Mouse (Mus musculus): ENCODE measurements at regions not wholly inside any gene's neighbourhood (a gene's known extent, or its start where the extent isn't known, plus 50 kb on each side); places are given as distances from the start of the nearest gene placed in this dataset.
"Not testable (repeated sequence)": the region's sequence is repeated elsewhere in the genome, so short reads cannot be mapped to it uniquely, and the experiment has no call there.

DNA sequence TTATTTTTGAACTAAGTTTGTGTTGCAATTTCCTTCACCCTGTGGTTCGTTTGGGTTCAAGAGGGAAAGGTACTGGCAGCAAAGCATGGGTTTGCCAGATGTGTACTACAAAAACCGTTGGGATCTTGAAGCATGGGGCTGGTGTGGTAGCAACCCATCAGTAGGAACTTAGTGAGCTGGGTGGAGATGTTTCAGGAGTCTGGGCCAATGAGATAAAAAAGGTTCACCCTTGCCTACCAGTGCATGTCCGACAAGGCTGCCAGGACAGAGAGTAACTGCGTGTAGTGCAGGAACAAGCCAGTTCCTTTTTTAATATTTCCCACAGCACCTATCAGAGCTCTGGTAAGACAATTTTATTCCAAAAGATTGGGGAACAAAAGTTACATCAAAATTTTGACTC lies 343.3 kb downstream of the Hdgfl1 start:
- no peak for DNase-seq

DNA sequence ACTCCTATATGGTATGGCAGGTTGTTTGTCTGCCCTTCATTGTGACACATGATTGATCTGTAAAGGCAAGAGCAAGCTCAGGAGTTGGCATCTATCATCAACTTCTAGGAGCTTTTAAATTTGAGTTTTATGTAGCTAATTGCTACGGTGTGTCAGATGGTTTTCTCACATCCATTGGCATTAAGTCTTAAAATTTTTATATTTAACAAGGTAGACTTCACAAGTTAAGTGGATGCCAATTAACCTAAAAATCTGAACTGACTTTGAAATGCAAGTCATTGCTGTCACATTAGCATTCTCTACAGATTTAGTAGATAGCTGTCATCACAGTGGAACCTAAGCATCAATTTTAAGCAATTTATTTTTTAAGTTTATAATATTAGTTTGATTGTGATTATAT lies 345.5 kb downstream of the Hdgfl1 start:
- DNase-seq: no peak

DNA sequence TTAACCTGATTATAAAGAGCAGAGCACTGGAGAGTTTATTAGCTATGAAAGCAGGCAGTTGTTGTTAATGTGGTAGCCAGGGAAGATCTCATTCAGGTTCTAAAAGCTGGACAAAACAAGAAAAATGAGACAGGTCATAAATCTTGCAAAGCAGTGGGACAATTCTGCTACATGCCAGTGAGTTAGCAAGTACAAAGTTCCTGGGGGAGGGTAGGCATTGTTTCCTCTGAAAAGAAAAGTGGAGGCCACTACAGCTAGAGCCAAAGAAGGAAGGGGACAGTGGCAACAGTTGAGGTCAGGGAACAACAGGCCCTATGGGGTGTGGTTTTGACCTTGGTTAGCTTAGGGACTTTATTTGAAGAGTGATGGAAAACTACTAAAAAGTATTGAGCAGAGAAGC lies 364.2 kb downstream of the Hdgfl1 start:
- DNase-seq: peak; percentile 58

DNA sequence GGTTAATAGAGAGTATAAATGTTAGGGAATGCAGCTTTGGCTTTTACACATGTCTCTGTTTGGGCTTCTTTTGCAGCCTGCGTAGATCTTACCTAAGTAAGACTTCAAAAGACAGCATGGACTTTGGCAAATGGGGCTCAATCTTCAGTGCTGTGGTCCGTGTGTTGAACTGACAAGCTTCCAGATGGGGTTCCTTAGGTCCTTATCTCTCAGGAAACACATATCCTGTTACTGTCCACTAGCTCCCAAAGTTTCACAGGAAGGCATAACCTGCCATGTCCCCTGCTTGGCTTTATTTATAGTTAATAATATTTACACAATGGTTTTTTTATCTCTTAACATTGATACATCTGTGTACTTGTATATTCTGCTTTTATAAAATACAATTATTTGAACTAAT lies 365.3 kb downstream of the Hdgfl1 start:
- DNase-seq: peak; percentile 44

DNA sequence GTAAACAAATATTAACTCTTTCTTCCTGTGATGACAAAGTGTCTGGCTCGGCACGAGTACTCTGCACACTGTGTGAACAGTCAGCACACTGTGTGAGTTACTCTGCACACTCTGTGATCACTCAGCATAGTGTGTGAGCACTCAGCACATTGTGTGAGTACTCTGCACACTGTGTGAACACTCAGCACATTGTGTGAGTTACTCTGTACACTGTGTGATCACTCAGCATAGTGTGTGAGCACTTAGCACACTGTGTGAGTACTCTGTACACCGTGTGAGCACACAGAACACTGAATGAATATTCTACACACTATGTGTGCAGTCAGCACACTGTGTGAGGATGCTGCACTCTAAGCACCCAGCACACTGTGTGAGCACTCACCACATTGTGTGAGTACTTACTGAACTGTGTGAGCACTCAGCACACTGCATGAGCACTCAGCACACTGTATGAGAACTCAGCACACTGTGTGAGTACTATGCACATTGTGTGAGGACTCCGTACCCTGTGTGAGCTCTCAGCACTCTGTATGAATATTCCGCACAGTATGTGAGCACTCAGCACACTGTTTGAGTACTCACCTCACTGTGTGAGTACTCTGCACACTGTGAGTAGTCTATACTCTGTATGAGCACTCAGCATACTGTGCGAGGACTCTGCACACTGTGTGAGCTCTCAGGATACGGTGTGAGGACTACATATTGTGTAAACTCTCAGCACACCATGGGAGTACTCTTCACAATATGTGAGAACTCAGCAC lies 381.9 kb downstream of the Hdgfl1 start:
- no peak for DNase-seq

DNA sequence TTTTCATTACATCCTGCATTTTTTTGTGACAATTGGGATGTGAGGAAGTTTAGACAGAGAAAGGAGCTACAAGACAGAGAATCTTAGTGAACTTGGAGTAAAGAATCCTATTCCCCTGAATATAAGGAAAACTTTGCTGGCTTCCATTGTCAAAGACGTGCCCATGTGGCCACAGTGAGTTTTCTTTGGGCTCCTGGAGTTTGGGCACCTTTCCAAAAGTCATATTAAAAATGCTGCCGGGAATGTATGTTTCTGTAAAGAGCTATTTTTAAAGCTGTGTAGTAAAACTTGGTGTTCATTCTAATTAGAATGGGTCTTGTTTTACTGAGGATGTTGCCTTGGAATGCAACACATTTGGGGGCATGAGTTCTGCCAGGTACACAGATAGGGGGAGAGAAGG lies 387.3 kb downstream of the Hdgfl1 start:
- DNase-seq: no peak

DNA sequence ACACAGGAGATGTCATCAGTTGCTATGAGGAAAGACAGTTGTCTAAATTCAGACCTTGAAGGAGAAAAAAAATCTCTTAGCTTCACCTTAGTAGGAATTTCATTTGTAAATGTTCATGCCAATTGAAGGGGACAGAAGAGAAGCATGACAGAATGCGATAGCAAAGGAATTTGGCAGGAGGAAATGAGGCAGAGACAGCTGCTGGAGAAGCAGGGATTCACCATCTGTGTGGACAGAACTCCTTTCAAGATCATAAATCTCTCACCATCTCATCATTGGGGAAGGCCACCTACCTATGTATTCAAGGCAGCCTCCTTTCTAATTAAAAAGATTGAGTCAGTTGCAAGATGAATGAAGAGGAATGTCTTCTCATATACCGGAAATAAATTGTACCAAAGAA lies 387.8 kb downstream of the Hdgfl1 start:
- no peak for DNase-seq

DNA sequence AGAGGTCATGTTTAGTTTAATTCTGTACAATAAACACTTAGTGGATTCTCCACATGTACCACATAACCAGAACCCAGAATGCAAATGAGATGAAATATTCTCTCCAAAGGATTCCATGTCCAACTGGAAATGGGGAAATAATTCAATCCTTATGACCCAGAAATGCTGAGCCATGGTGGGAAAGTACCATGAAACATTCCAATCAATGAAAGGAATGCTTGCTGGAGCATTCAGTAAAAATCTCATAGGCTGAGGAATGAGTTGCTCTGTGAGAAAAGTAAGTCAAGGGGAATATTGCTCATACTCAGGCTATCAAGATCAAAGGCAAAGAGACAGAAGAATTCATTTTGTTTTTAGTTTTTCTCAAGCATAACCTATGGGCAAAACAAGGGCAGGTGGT lies 394.4 kb downstream of the Hdgfl1 start:
- no peak for DNase-seq

DNA sequence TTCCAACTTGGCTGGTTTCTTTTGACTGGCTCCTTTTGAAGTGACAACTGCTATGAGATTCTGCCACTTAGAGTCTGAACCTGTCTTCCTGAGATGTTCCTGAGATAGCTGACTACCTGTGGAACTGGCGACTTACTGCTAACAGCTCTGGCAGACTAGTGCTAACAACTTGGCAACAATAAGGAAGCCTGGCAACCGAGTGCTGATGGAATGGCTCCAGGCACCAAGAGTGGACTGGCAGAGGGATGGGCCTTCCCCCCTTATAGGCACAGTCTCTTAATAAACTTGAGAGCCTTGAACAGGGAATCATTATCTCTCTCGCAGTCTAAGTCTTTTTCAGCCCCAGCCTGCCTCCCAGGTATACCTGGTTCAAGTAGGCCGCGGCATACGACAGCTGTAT lies 404.1 kb downstream of the Hdgfl1 start:
- DNase-seq: not testable (repeated sequence)

DNA sequence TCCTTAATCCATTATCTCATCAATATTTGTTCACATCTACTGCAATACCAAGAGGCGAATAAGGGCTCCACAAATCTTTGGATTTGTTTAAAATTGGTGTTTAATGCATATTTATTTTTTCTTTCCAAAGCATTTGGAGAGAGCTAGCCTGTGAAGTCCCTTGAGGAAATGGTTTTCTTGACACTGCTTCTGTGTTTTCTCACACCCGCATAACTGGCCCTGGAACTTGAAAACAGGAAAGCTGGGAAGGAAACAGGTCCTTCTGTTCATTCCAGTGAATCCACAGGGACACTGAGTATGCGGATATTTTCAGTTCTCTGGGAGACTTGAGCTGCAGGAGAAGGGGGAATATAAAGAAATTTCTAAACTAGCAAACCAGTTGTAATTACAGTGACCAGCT lies 413.6 kb downstream of the Hdgfl1 start:
- DNase-seq: peak; percentile 27

DNA sequence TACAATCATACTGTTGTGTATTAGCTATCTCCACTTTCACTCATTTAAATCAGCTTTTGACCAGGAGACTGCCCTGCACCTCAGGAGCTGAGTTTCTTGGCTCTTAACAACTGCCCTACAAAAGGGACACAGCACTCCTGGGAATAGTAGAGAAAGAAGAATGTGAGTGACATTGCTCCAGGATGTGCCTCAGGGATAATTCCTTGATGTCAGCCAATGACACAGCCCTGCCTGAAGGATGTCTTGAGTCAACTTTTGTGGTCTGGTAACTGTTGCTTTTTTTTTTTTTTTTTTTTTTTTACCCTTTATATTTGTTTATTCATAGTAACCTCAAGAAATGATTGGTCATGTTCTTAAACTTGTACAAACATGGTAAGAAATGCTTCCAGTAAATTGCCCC lies 415.5 kb downstream of the Hdgfl1 start:
- no peak for DNase-seq

DNA sequence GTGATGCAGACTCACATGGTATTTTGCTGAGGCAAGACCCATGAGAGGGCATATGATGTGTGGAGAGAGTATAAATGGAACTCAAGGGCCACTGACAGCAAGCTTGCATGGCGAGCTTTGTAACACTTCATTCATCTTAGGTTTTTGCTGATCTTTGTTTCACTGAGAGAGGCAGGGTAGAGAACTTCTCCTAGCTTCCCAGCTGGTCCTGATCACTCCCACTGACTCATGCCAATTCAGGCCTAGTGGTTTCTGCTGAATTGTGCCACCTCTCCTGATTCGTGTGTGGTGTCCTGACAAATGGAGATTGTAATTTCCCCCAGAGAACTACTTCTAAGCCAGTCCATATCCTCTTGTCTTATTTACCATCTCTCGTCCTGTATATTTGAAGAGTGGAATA lies 419.5 kb downstream of the Hdgfl1 start:
- no peak for DNase-seq

DNA sequence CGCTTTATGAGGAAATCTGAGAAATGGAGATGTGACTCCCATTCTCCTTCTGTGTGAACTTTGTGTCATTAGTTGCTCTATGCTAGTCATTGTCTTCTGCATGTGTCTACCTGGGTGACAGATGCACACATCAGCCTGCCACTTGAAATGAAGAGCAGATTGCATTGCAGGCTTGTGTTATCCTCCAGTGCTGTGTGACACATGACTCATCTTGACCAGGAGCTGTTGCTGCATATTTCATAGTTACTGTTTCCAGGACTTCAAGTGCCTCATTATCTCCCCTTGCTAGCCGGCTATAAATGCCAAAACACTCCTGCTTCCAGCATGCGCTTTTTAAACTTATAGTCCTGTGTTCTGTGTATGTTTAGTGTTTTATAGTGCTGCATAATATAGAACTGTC lies 431.2 kb downstream of the Hdgfl1 start:
- no peak for DNase-seq

DNA sequence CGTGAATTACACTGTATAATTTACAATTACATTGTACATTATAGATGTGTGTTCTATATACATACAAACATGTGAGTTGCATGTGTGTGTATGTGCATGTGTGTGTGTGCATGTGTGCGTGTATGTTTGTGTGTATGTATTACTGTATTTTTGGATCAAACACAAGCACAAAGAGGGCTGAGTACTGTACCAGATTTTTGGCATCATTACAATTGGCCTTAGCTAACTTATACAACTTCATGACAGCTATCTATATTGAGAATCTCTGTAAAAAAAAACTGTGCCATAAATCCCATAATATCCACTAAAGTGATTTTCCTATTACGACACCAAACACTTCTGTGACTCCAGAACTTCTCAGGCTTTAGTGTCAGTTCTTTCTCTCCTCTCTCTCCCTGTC lies 444.9 kb downstream of the Hdgfl1 start:
- no peak for DNase-seq

DNA sequence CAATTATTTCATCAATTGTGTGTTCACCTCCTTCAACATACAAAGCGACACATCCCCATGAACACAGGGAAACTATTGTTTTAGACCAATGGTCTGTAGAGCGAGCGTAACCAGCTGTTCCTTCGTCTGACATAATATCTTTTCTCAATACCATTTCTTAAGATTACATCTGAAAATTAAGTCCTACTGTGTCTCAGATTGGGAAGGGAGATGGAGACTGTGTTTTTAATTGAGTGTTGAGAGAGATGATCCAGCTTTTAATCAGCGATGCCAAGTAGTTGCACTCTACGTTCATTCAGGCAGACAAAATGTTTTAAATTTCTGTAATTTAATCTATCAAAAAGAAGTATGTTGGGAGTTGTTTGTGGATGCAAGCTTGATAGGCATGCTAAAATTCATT lies 445.3 kb downstream of the Hdgfl1 start:
- DNase-seq: no peak

DNA sequence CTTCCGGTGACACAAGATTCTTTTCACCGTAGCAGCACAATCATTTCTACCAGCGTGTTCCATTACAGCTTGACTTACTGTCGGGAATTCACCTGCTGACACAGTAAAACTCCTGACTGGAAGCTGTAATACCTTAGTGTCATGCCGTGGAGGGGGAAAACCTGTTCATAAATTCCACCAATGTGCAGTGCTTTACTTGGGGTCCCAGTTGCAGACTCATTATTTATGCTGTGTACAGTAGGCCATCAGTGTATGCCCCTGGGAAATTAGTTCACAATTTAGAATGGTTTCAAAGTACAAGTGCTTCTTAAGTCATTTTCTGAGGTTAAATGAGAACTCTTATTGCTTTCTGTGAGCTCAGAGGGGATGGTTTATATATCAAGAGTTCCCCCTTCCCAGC lies 451.4 kb downstream of the Hdgfl1 start:
- no peak for DNase-seq

DNA sequence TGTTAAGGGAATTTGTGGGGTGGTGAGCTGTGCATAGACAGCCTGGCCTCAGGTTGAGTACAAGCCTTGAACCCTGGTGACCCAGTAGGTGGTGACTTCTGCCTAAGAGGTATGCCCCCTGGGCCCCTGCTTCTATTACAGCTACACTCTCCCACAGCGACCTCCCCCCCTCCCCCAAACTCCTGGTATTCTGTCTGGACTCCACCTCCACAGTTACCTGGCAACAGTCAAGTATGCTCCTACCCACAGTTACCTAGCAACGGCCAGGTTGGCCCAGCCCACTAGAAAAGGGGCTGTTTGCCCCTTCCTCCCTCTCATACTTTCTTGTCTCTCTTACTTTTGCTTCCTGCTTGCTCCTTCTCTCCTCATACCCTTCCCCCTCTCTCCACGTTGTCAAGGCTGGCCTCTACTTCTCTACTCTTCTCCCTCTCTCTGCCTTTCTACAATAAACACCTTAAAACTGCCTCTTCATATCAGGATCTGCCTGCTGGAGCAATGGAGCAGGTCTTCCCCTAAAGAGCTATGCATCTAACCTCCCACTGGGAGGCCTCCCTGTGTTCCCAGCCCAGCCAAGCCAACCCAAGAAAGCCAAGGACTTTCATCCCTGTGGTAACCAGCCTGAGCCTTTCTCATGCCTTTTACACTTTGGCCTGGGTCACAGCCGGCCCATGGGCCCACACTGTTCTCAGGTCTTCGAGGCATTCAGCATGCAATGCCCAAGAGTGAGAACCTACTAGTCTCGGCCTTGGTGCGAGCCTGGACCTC lies 457.5 kb downstream of the Hdgfl1 start:
- DNase-seq: no peak

DNA sequence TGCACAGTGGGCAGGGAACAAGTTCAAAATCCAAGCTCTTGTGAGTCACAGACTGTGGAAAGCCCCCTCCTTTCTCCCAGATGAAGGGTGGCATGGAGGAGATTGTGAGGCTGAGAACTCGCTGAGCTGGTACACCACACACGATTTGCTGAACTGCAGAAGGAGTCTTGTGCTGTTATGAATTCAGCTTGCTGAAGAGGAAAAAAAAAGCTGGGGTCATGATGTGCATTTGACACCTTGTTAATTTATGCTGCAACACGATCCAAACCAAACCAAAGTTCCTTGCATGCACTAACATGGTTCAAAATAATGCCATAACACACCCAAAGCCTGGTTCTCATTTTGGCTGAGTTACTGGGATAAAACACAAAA lies 485.9 kb downstream of the Hdgfl1 start:
- DNase-seq: peak; percentile 1

DNA sequence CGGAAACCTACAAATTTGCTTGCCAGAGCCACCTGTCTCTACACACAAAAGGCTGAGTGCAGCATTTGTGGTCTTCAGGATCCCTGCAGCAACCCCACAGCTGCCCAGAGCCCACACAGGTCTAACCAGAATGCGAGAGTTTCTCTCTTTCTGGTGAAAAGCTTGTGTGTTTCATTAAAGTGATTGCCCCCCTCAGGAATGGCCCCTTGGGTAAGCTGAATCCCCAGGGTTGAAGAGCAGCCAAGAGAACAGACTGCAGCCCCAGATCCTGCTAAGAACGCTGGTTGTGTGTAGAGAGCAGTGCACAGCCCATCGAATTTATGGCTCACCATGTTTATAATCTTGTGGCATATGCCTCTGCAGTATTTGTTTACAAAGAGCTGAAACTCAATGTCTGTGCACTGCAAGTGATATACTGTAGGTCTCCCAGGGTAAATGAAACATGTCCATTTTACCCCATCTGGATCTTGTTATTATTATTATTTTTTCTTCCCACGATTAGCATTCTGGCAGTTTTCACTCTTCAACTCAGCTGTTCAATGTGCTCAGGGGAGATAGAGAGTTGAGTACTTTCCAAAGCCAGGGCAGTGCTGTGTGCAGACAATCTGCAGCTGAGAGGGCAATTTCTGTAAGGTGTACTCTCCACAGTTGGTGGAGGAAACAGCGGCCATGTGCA lies 486.4 kb downstream of the Hdgfl1 start:
- DNase-seq: no peak

DNA sequence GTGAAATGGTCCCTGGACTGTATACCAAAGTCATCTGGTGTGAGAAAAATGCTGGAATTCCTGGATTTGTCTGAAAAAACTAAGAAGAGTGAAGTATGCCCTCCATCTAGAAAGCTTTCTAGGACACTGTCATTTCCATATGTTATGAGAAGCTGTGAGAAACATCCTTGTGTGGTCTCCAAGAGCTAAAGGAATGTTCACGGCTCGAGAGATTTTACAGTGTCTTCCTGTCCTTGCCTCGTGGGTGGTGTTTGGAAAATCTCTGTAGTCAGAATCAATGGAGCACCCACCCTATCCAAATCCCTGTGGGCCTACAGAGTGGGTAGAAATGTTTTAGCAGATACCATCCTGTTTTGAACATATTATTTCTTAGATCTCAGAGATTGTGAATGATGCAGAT lies 487.7 kb downstream of the Hdgfl1 start:
- DNase-seq: no peak

DNA sequence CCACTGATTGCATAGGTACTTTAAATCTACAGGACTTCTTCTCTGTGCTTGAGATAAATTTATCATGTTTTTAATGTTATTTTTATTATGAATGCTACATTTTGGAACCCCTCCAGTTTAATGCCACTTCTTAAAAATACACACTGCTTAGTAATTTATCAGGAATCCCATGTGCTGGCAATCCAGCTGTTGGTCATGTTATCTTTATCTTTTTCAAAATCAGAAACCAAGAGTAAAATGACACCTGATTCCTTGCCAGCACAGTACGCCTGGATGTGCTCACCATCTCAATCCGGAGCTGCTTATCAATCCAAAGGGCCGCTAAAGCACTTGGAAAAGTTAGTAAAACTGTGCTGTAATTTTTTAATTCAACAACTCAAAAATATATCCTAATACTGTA lies 497.1 kb downstream of the Hdgfl1 start:
- DNase-seq: no peak

DNA sequence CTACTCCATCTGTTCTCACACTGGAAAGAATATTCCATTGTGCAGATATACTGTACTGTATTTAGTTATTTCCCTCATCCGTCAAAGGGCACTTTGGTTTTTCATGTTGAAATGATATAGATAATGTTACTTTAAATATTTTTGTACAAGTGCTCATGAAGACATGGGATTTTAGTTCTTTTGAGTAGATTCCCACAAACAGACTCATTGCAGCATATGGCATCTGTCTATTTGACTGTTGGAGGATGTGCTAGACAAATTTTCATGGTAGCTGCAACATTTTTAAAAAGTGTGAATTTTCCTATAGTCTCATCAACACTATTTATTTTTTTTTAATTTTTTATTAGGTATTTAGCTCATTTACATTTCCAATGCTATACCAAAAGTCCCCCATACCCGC lies 502.5 kb downstream of the Hdgfl1 start:
- DNase-seq: no peak

DNA sequence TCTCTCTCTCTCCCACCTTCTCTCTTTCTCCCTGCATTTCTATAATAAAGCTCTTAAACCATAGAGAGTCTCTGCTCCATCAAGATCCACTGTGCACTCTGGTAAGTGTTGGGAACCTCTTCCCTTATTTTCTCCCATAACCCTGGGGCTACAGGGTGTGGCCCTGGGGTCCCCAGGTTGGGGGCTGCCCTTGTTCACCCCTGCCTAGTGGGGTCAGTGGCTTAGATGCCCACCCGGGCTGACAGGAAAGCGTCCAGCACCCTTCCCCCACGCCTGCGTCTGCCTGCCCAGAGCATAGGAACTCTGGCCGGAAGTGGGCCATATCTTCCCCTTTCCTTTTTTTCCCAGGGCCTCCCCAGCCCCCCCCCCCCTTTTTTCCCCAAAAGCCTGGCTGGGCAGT lies 534.0 kb downstream of the Hdgfl1 start:
- DNase-seq: no peak

DNA sequence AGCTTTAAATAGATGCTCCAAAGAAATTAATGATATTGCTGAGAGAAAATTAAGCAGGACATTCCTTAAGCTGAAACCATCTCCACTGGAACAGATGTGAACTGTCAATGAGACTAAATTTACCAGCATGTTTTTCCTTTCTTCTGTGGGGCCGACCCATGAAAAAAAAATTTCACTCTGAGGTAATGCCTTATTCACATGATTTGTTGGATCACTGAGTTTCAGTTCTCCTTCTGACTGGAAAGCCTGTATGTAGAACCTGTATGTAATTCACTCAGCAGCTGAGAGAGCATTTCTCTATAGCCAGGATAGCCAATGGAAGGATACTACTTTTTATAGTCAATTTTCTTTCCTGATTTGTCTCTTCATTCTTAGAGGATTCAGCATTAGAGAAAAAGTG lies 535.3 kb downstream of the Hdgfl1 start:
- no peak for DNase-seq
